Mouse (Mus musculus) MEL (cell line): ENCODE results near the gene Col15a1. TPM values are rescaled to one million over a fixed set of nuclear protein-coding genes. Genes with fewer than 3 reads are reported as not detected.

ENCODE experiments used
- DNase-seq: peaks from one replicate; pipeline ENCODE4 v3.0.0; 2011; ENCODE audit warnings: low read depth, low spot score
- H3K27ac ChIP-seq: 2 replicates; pipeline ENCODE4 v1.5.1; 2012; ENCODE audit warnings: low read depth, mild to moderate bottlenecking, control low read depth, low read length, moderate library complexity; ENCODE audit not compliant: control insufficient read depth
- H3K27me3 ChIP-seq, 2 experiments: fragments of 150-350 bp in 1 of 2; sonication (generic) in 1 of 2; 2 replicates each; pipeline ENCODE4 v1.6.1; 2012; ENCODE audit warnings: low read length in 2 of 2, mild to moderate bottlenecking in 2 of 2, improper control_type of control experiment in 1 of 2, moderate library complexity in 1 of 2; ENCODE audit not compliant: insufficient read depth in 2 of 2, control insufficient read depth in 1 of 2
- H3K36me3 ChIP-seq, 2 experiments: 2 replicates each; pipeline ENCODE4 v1.6.1; 2012 to 2014; ENCODE audit warnings: low read length in 2 of 2, improper control_type of control experiment in 1 of 2, inconsistent platforms in 1 of 2, mild to moderate bottlenecking in 1 of 2; ENCODE audit not compliant: insufficient read depth in 2 of 2, control insufficient read depth in 1 of 2
- H3K4me1 ChIP-seq, 2 experiments: fragments of 150-350 bp in 1 of 2; sonication (generic) in 1 of 2; 2 replicates each; pipeline ENCODE4 v1.6.1; 2012; ENCODE audit warnings: low read length in 2 of 2, improper control_type of control experiment in 1 of 2, mild to moderate bottlenecking in 1 of 2; ENCODE audit not compliant: insufficient read depth in 2 of 2, control insufficient read depth in 1 of 2
- H3K4me3 ChIP-seq, 2 experiments: fragments of 150-350 bp in 1 of 2; sonication (generic) in 1 of 2; 2 replicates each; pipeline ENCODE4 v1.5.1; 2012; ENCODE audit warnings: low read depth in 2 of 2, low read length in 2 of 2, mild to moderate bottlenecking in 2 of 2, moderate library complexity in 2 of 2, control low read depth in 1 of 2, improper control_type of control experiment in 1 of 2; ENCODE audit not compliant: control insufficient read depth in 1 of 2, insufficient read depth in 1 of 2
- H3K79me2 ChIP-seq: 2 replicates; pipeline ENCODE4 v1.6.1; 2012; ENCODE audit warnings: mild to moderate bottlenecking, low read length, moderate library complexity; ENCODE audit not compliant: control insufficient read depth, poor library complexity, insufficient read depth
- H3K9ac ChIP-seq: 2 replicates; pipeline ENCODE4 v1.6.1; 2012; ENCODE audit warnings: low read depth, mild to moderate bottlenecking, control low read depth, low read length, moderate library complexity; ENCODE audit not compliant: control insufficient read depth, poor library complexity, severe bottlenecking
- H3K9me3 ChIP-seq: fragments of 150-350 bp; sonication (generic); replicated peaks from 2 replicates; pipeline ENCODE4 v1.6.1; 2012; ENCODE audit warnings: mild to moderate bottlenecking, low read length, improper control_type of control experiment, moderate library complexity; ENCODE audit not compliant: insufficient read depth
- CHD1 ChIP-seq: IDR thresholded peaks from 2 replicates; pipeline ENCODE4 v1.6.1; 2012; ENCODE audit warnings: low read depth, mild to moderate bottlenecking, inconsistent platforms, low read length, improper control_type of control experiment
- CHD2 ChIP-seq: IDR thresholded peaks from 2 replicates; pipeline ENCODE4 v1.6.1; 2011; ENCODE audit warnings: low read length, improper control_type of control experiment
- CTCF ChIP-seq, 3 experiments: IDR thresholded peaks in 2 of 3; conservative IDR thresholded peaks in 1 of 3; 2 replicates each; pipeline ENCODE4 v1.5.1; 2011 to 2012; ENCODE audit warnings: low read length in 3 of 3, low read depth in 2 of 3, mild to moderate bottlenecking in 2 of 3, improper control_type of control experiment in 1 of 3, inconsistent platforms in 1 of 3, mixed read lengths in 1 of 3, moderate library complexity in 1 of 3; ENCODE audit not compliant: control insufficient read depth in 1 of 3, insufficient read depth in 1 of 3, poor library complexity in 1 of 3, severe bottlenecking in 1 of 3
- E2F4 ChIP-seq: IDR thresholded peaks from 2 replicates; pipeline ENCODE4 v1.6.1; 2011; ENCODE audit warnings: low read depth, low read length, improper control_type of control experiment, borderline replicate concordance
- ELF1 ChIP-seq: IDR thresholded peaks from 2 replicates; pipeline ENCODE4 v1.6.1; 2014; ENCODE audit warnings: low read depth, mild to moderate bottlenecking, inconsistent platforms, low read length, improper control_type of control experiment, moderate library complexity
- EP300 ChIP-seq, 2 experiments: IDR thresholded peaks; 2 replicates each; pipeline ENCODE4 v1.6.1; 2011; ENCODE audit warnings: improper control_type of control experiment in 2 of 2, low read length in 2 of 2, low read depth in 1 of 2, mild to moderate bottlenecking in 1 of 2
- GABPA ChIP-seq: IDR thresholded peaks from 2 replicates; pipeline ENCODE4 v1.6.1; 2012; ENCODE audit warnings: low read depth, mild to moderate bottlenecking, inconsistent platforms, low read length, improper control_type of control experiment, moderate library complexity
- GATA1 ChIP-seq: IDR thresholded peaks from 2 replicates; pipeline ENCODE4 v1.6.1; 2011; ENCODE audit warnings: low read depth, low read length, improper control_type of control experiment
- MAFK ChIP-seq: IDR thresholded peaks from 2 replicates; pipeline ENCODE4 v1.6.1; 2011; ENCODE audit warnings: low read depth, mild to moderate bottlenecking, low read length, improper control_type of control experiment, borderline replicate concordance
- MAX ChIP-seq: IDR thresholded peaks from 2 replicates; pipeline ENCODE4 v1.6.1; 2011; ENCODE audit warnings: low read length, improper control_type of control experiment
- MYB ChIP-seq: IDR thresholded peaks from 2 replicates; pipeline ENCODE4 v1.6.1; 2011; ENCODE audit warnings: mild to moderate bottlenecking, low read depth, low read length, improper control_type of control experiment
- MYC ChIP-seq: IDR thresholded peaks from 2 replicates; pipeline ENCODE4 v1.6.1; 2011; ENCODE audit warnings: low read depth, mild to moderate bottlenecking, low read length, improper control_type of control experiment, moderate library complexity
- POLR2A ChIP-seq, 2 experiments: IDR thresholded peaks; 2 replicates each; pipeline ENCODE4 v1.6.1; 2011 to 2012; ENCODE audit warnings: low read length in 2 of 2, mild to moderate bottlenecking in 2 of 2, control low read depth in 1 of 2, improper control_type of control experiment in 1 of 2, low read depth in 1 of 2, moderate library complexity in 1 of 2; ENCODE audit not compliant: control insufficient read depth in 1 of 2, insufficient read depth in 1 of 2, poor library complexity in 1 of 2
- POLR2AphosphoS2 ChIP-seq: IDR thresholded peaks from 2 replicates; pipeline ENCODE4 v1.6.1; 2011; ENCODE audit warnings: low read length, improper control_type of control experiment
- POLR2AphosphoS5 ChIP-seq: IDR thresholded peaks from 2 replicates; pipeline ENCODE4 v1.6.1; 2012; ENCODE audit warnings: low read depth, borderline replicate concordance, mild to moderate bottlenecking, inconsistent platforms, low read length, moderate library complexity, mixed read lengths
- RCOR1 ChIP-seq: IDR thresholded peaks from 2 replicates; pipeline ENCODE4 v1.6.1; 2012; ENCODE audit warnings: low read depth, mild to moderate bottlenecking, inconsistent platforms, low read length, improper control_type of control experiment
- SIN3A ChIP-seq: IDR thresholded peaks from 2 replicates; pipeline ENCODE4 v1.6.1; 2012; ENCODE audit warnings: low read length, improper control_type of control experiment, inconsistent platforms
- SMC3 ChIP-seq: IDR thresholded peaks from 2 replicates; pipeline ENCODE4 v1.6.1; 2011; ENCODE audit warnings: low read depth, low read length, improper control_type of control experiment
- TAL1 ChIP-seq: IDR thresholded peaks from 2 replicates; pipeline ENCODE4 v1.6.1; 2012; ENCODE audit warnings: mild to moderate bottlenecking, inconsistent platforms, low read length, moderate library complexity, mixed read lengths
- TBP ChIP-seq: IDR thresholded peaks from 2 replicates; pipeline ENCODE4 v1.8.0; 2011; ENCODE audit warnings: low read depth, low read length, improper control_type of control experiment
- TCF12 ChIP-seq: IDR thresholded peaks from 2 replicates; pipeline ENCODE4 v1.6.1; 2014; ENCODE audit warnings: low read depth, mild to moderate bottlenecking, inconsistent platforms, low read length, improper control_type of control experiment, moderate library complexity
- UBTF ChIP-seq: IDR thresholded peaks from 2 replicates; pipeline ENCODE4 v1.6.1; 2012; ENCODE audit warnings: low read depth, mild to moderate bottlenecking, inconsistent platforms, low read length, improper control_type of control experiment, moderate library complexity, borderline replicate concordance; ENCODE audit not compliant: insufficient read depth
- ZKSCAN1 ChIP-seq: IDR thresholded peaks from 2 replicates; pipeline ENCODE4 v1.6.1; 2012; ENCODE audit warnings: low read depth, mild to moderate bottlenecking, inconsistent platforms, low read length, improper control_type of control experiment, moderate library complexity
- ZNF384 ChIP-seq: IDR thresholded peaks from 2 replicates; pipeline ENCODE4 v1.6.1; 2012; ENCODE audit warnings: low read depth, mild to moderate bottlenecking, inconsistent platforms, low read length, improper control_type of control experiment
- polyA plus RNA-seq, 2 experiments: library from polyadenylated mRNA; stranded (reverse) in 1 of 2; unstranded in 1 of 2; fragments of >175 nt in 1 of 2; fragments of >200 nt in 1 of 2; gene quantifications; 2 replicates each; pipeline versions ENCODE4 v1.2.1 to v1.2.4; 2012; ENCODE audit warnings: low replicate concordance in 2 of 2, low read depth in 1 of 2; ENCODE audit not compliant: insufficient read length in 2 of 2, insufficient read depth in 1 of 2, missing spikeins in 1 of 2
- total RNA-seq: library from RNA; depleted of rRNA; stranded (reverse); fragments of 300-350 nt; gene quantifications from 2 replicates; pipeline ENCODE4 v1.2.3, GENCODE M21; 2012

Col15a1 gene
- total and polyA plus RNA-seq, 3 experiments, result 2.2 to 2.6 TPM; not detected in 1

- Histone ChIP-seq H3K4me1 (peaks cover 15 to 32% of the 10 kb centered on the region in 2 experiments), H3K27ac (peak overlapping the region; percentile 89), H3K9ac (peak overlapping the region; percentile 51), H3K27me3 (no peaks in the 10 kb centered on the region), H3K4me3 (peak overlapping the region; percentile 26 to 43), H3K36me3 (peaks cover 0 to 17% of the 10 kb centered on the region in 2 experiments; a peak in 2 of 4 replicates), H3K9me3 (no peaks in the 10 kb centered on the region), H3K79me2 (no peaks in the 10 kb centered on the region)
- TF ChIP-seq EP300 (IDR thresholded peaks at IDR 0.05; ENCODE audit: low read depth in 1 of 2, low read length in 2 of 2) (peak; percentile 57 to 81), GATA1 (peak; percentile 67; the same call in 1 of the 2 replicates), TCF12 (peak; percentile 85), RCOR1 (peak; percentile 65; the same call in 1 of the 2 replicates), TAL1 (peak; percentile 66), POLR2A (IDR thresholded peaks at IDR 0.05; ENCODE audit: control insufficient read depth in 1 of 2, insufficient read depth in 1 of 2, low read depth in 1 of 2, low read length in 2 of 2, poor library complexity in 1 of 2) (no peak), ZNF384 (no peak)
- peak; percentile 64 for DNase-seq
These were observed 86.0 kb downstream of the Col15a1 start for GRCm38 (mm10) chr4:47293771-47294543.

- DNase-seq, result peak; percentile 74
- no peaks in the 10 kb centered on the region for H3K9me3 ChIP-seq
- H3K27me3 ChIP-seq, result no peaks in the 10 kb centered on the region
- H3K4me1 ChIP-seq, result peaks cover 15 to 32% of the 10 kb centered on the region in 2 experiments
- no peaks in the 10 kb centered on the region for H3K79me2 ChIP-seq
- H3K27ac ChIP-seq, result peak overlapping the region; percentile 89
- peak overlapping the region; percentile 51 for H3K9ac ChIP-seq
- TF ChIP-seq MYC (0 out of 2 replicates have a peak, but pooled peaks have one; percentile 26), MYB (0 out of 2 replicates have a peak, but pooled peaks have one; percentile 7), ZKSCAN1 (no peak), E2F4 (no peak), TCF12 (peak; percentile 70; the same call in 1 of the 2 replicates), EP300 (IDR thresholded peaks at IDR 0.05; ENCODE audit: low read depth in 1 of 2, low read length in 2 of 2) (peak; percentile 75 to 88), ELF1 (no peak), CHD2 (no peak), CTCF (IDR thresholded peaks at IDR 0.05 in 2 of 3, conservative IDR thresholded peaks at IDR 0.05 in 1 of 3; ENCODE audit: control insufficient read depth in 1 of 3, insufficient read depth in 1 of 3, low read depth in 2 of 3, low read length in 3 of 3, poor library complexity in 1 of 3, severe bottlenecking in 1 of 3) (no peak), TBP (peak; percentile 27; the same call in 1 of the 2 replicates), POLR2AphosphoS5 (no peak), GABPA (no peak), SIN3A (peak; percentile 22; the same call in 1 of the 2 replicates), GATA1 (peak; percentile 49; the same call in 1 of the 2 replicates), CHD1 (no peak), MAX (peak; percentile 49), SMC3 (no peak), POLR2AphosphoS2 (no peak), MAFK (no peak), TAL1 (peak; percentile 30; the same call in 1 of the 2 replicates), UBTF (no peak)
- TF ChIP-seq, all 39 proteins: peak for 9
- Histone ChIP-seq H3K4me3 (peak overlapping the region; percentile 26 to 43), H3K36me3 (peaks cover 0 to 17% of the 10 kb centered on the region in 2 experiments; a peak in 2 of 4 replicates)
These were observed 86.6 kb downstream of the Col15a1 start for GRCm38 (mm10) chr4:47294544-47295070.
